Mouse (Mus musculus) lung, embryonic 15.5 days (tissue): ENCODE measurements around the gene Aspscr1. TPM values are rescaled to one million over a fixed set of nuclear protein-coding genes. Genes with fewer than 3 reads are reported as not detected.
A peak's percentile ranks its signal among the peaks of the same experiment; 100 is the strongest.
"Not testable (repeated sequence)": the region's sequence is repeated elsewhere in the genome, so short reads cannot be mapped to it uniquely, and the experiment has no call there.

Experiments used
- ATAC-seq: fragments of 200-750 bp; cut with Nextera tagmentation; 2 replicates; pipeline ENCODE4 v1.8.0; 2017; ENCODE audit warnings: moderate number of reproducible peaks, borderline replicate concordance; ENCODE audit not compliant: low FRiP score, low TSS enrichment; ENCODE audit errors: extremely low read depth
- H3K27ac ChIP-seq: fragments of 300-500 bp; sonication (generic); 2 replicates; pipeline ENCODE4 v1.5.1; 2015; ENCODE audit warnings: moderate library complexity, mild to moderate bottlenecking, inconsistent platforms
- H3K27me3 ChIP-seq: fragments of 300-500 bp; sonication (generic); 2 replicates; pipeline ENCODE4 v1.6.1; 2015; ENCODE audit warnings: inconsistent platforms
- H3K36me3 ChIP-seq: fragments of 300-500 bp; sonication (generic); 2 replicates; pipeline ENCODE4 v1.6.1; 2015; ENCODE audit warnings: inconsistent platforms
- H3K4me1 ChIP-seq: fragments of 300-500 bp; sonication (generic); 2 replicates; pipeline ENCODE4 v1.6.1; 2015; ENCODE audit warnings: inconsistent platforms
- H3K4me2 ChIP-seq: fragments of 300-500 bp; sonication (generic); 2 replicates; pipeline ENCODE4 v1.6.1; 2015; ENCODE audit warnings: inconsistent platforms, mild to moderate bottlenecking, moderate library complexity
- H3K4me3 ChIP-seq: fragments of 300-500 bp; sonication (generic); 2 replicates; pipeline ENCODE4 v1.5.1; 2015; ENCODE audit warnings: mild to moderate bottlenecking, inconsistent platforms
- H3K9ac ChIP-seq: fragments of 300-500 bp; sonication (generic); 2 replicates; pipeline ENCODE4 v1.6.1; 2015; ENCODE audit warnings: inconsistent platforms
- H3K9me3 ChIP-seq: fragments of 300-500 bp; sonication (generic); 2 replicates; pipeline ENCODE4 v1.6.1; 2016; ENCODE audit warnings: inconsistent platforms
- WGBS: fragments of 180-500 bp; shearing (Covaris S2); methylation state at CpG from one replicate; pipeline ENCODE4 v1.1.7; 2015; 5-methylcytosine and 5-hydroxymethylcytosine counted together
- polyA plus RNA-seq: library from polyadenylated mRNA; unstranded; fragments of >200 nt; fragmentation: Nextera tagmentation; extraction: Ambion mirVana; gene quantifications from 2 replicates; pipeline ENCODE4 v1.2.1, GENCODE M21; 2015

Aspscr1 gene
- polyA plus RNA-seq, 1 experiment from 2014 or later = 143 TPM

DNA sequence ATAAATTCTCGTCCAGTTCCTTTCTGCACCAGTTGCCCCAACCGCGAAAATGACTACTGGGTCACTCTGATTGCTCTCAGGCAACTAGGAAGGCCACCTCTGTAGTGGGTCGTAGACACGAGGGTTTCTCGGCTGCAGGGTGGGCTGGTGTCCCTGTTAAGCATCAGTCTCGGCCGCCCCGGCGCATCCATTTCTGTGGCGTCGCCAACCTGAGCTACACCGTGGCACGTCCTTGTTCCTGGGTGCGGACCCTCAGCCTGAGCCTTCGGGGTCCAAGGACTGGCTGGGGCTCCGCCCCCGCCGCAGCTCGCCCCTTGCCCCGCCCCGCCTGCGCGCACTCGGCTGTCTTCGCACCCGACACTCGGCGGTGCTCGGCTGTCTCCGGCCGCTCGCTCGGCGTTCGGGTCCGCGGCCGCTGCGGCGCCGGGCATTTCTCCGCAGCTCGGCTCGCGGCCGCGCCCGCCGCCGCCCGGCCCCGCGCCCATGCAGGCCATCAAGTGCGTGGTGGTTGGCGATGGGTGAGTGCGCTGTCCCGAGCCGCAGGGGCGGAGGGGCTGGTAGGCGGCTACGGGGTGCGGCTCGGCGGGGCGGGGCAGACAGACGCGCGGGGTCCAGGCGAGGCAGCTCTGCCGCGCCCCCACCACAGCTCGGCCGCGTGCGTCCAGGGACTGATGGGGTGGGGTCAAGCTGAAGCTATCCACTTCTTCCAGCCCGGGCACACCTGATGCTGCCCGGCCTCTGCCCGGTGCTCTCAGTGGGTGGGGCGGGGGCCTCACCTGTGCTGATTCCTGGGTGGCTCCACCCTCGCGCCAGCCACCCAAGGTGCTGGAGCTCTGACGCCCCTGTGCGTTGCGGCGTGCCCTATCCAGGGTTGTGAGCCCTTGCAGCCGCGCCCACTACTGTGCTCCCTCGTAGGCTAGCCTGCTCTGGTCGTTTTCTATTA, 48.6 kb downstream of the Aspscr1 start, which contains the start of gene Rac3:
Rac3 (plus strand) TSS at position 347 of the 943 bp plus-strand sequence.
- Histone ChIP-seq H3K27ac (peak within 1 kb of the TSS; percentile 66), H3K27me3 (peaks cover 5% of the 10 kb centered on the region; the same call in 1 of the 2 replicates), H3K9me3 (no peaks in the 10 kb centered on the region), H3K4me1 (peaks cover 25% of the 10 kb centered on the region), H3K4me3 (peak within 1 kb of the TSS; percentile 63), H3K9ac (peak within 1 kb of the TSS; percentile 73), H3K4me2 (peak within 1 kb of the TSS; percentile 99), H3K36me3 (peaks cover 32% of the 10 kb centered on the region)
- under 1% methylated on average over 80 of the region's 90 CpGs for WGBS
- ATAC-seq = peak; percentile 70

DNA sequence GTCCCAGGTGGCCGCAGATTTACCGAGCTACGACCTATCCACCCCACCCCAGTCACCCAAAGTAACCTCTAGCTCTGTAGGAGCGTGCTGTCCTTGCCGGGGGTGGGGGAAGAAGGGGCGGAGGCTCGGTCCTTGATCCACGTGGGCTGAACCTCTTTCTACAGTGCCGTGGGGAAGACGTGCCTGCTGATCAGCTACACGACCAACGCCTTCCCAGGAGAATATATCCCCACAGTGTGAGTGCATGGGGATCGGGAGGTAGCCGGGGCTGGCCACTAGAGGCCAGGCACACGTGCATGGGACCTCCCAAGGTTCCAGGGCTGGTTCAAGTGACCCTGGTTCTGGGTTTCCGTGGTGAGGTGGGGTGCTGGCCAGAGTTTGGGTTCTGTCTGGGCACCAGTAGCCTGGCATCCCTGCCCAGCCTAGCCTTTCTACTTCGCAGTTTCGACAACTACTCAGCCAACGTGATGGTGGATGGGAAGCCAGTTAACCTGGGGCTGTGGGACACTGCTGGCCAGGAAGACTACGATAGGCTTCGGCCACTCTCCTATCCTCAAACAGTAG, 49.4 kb downstream of the Aspscr1 start:
- ATAC-seq = no peak

GRCm38 (mm10) chr11:120722761-120723382, 50.1 kb downstream of the Aspscr1 start:
- WGBS = 82% methylated on average over 11 of the region's 11 CpGs
- Histone ChIP-seq H3K4me3 (no peak overlapping the region), H3K4me1 (peaks cover 31% of the 10 kb centered on the region), H3K36me3 (peaks cover 21% of the 10 kb centered on the region), H3K4me2 (peak overlapping the region; percentile 99; the same call in 1 of the 2 replicates), H3K9me3 (no peaks in the 10 kb centered on the region), H3K27me3 (peaks cover 5% of the 10 kb centered on the region; the same call in 1 of the 2 replicates), H3K27ac (no peak overlapping the region), H3K9ac (no peak overlapping the region)
- ATAC-seq = no peak

More for the DNA sequence above, 49.4 kb downstream of the Aspscr1 start:
- Histone ChIP-seq H3K4me2 (peak overlapping the region; percentile 99), H3K4me1 (peaks cover 31% of the 10 kb centered on the region), H3K36me3 (peaks cover 28% of the 10 kb centered on the region), H3K27me3 (peaks cover 5% of the 10 kb centered on the region; the same call in 1 of the 2 replicates), H3K9me3 (no peaks in the 10 kb centered on the region), H3K4me3 (peak overlapping the region; percentile 63), H3K27ac (peak overlapping the region; percentile 66), H3K9ac (peak overlapping the region; percentile 73)
- 18% methylated on average over 21 of the region's 21 CpGs for WGBS

- H3K9ac ChIP-seq = no peak overlapping the region
- no peak overlapping the region for H3K4me2 ChIP-seq
- H3K4me1 ChIP-seq = peaks cover 31% of the 10 kb centered on the region
- ATAC-seq = no peak
- no peaks in the 10 kb centered on the region for H3K9me3 ChIP-seq
- WGBS = 75% methylated on average over 7 of the region's 7 CpGs
- no peak overlapping the region for H3K4me3 ChIP-seq
- no peak overlapping the region for H3K27ac ChIP-seq
- peaks cover 16% of the 10 kb centered on the region for H3K36me3 ChIP-seq
- peaks cover 5% of the 10 kb centered on the region; the same call in 1 of the 2 replicates for H3K27me3 ChIP-seq
These were observed 50.7 kb downstream of the Aspscr1 start for GRCm38 (mm10) chr11:120723509-120723908.

- WGBS = 17% methylated on average over 36 of the region's 36 CpGs
- H3K36me3 ChIP-seq = 0 out of 2 replicates have a peak, but pooled peaks cover 5% of the 10 kb centered on the region
- peak overlapping the region; percentile 48; the same call in 1 of the 2 replicates for H3K27ac ChIP-seq
- H3K4me2 ChIP-seq = peak overlapping the region; percentile 80
- peaks cover 31% of the 10 kb centered on the region for H3K4me1 ChIP-seq
- peak overlapping the region; percentile 52 for H3K9ac ChIP-seq
- peaks cover 5% of the 10 kb centered on the region; the same call in 1 of the 2 replicates for H3K27me3 ChIP-seq
- H3K9me3 ChIP-seq = no peaks in the 10 kb centered on the region
- peak; percentile 5; the same call in 1 of the 2 replicates for ATAC-seq
- H3K4me3 ChIP-seq = peak overlapping the region; percentile 63
These were observed 53.7 kb downstream of the Aspscr1 start for GRCm38 (mm10) chr11:120726243-120727168.

GRCm38 (mm10) chr11:120727169-120727527, 54.4 kb downstream of the Aspscr1 start, which contains the start of gene Dcxr:
TSS of gene Dcxr (minus strand) at chr11:120727281.
- WGBS = 0% methylated on average over 14 of the region's 14 CpGs

DNA sequence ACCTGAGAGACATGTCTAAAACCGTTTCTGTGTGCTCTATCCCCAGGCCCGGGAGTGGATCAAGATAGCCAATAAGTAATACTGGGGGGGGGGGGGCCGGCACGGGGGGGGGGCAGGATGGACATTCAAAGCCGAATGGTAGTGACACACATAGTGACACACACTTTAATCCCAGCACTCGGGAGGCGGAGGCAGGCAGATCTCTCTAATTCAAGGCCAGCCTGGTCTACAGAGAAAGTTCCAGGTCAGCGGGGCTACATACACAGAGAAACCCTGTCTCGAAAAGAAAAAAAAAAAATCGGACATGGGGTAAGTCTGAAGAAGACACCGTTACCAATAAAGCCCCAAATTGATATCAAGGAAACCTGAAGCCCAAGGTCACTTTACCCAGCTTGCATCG, 54.8 kb downstream of the Aspscr1 start:
- Histone ChIP-seq H3K27me3 (no peaks in the 10 kb centered on the region), H3K4me3 (no peak overlapping the region), H3K9ac (no peak overlapping the region), H3K4me1 (peaks cover 21% of the 10 kb centered on the region), H3K9me3 (no peaks in the 10 kb centered on the region), H3K36me3 (0 out of 2 replicates have a peak, but pooled peaks cover 5% of the 10 kb centered on the region), H3K27ac (no peak overlapping the region), H3K4me2 (peak overlapping the region; percentile 80; the same call in 1 of the 2 replicates)
- no peak for ATAC-seq
- WGBS = 54% methylated on average over 12 of the region's 12 CpGs

More at GRCm38 (mm10) chr11:120727169-120727527, 54.4 kb downstream of the Aspscr1 start, which contains the start of gene Dcxr:
- peak within 1 kb of the TSS; percentile 63 for H3K4me3 ChIP-seq
- H3K27me3 ChIP-seq = peaks cover under 1% of the 10 kb centered on the region; the same call in 1 of the 2 replicates
- peak within 1 kb of the TSS; percentile 48; the same call in 1 of the 2 replicates for H3K27ac ChIP-seq
- peak within 1 kb of the TSS; percentile 80 for H3K4me2 ChIP-seq
- peak within 1 kb of the TSS; percentile 52 for H3K9ac ChIP-seq
- peak; percentile 90 for ATAC-seq
- no peaks in the 10 kb centered on the region for H3K9me3 ChIP-seq
- 0 out of 2 replicates have a peak, but pooled peaks cover 5% of the 10 kb centered on the region for H3K36me3 ChIP-seq
- peaks cover 25% of the 10 kb centered on the region for H3K4me1 ChIP-seq

GRCm38 (mm10) chr11:120728530-120729240, 55.9 kb downstream of the Aspscr1 start:
- ATAC-seq = no peak
- 0 out of 2 replicates have a peak, but pooled peaks cover 5% of the 10 kb centered on the region for H3K36me3 ChIP-seq
- peaks cover 31% of the 10 kb centered on the region for H3K4me1 ChIP-seq
- H3K27me3 ChIP-seq = no peaks in the 10 kb centered on the region
- WGBS = 73% methylated on average over 11 of the region's 11 CpGs
- no peak overlapping the region for H3K27ac ChIP-seq
- no peak overlapping the region for H3K4me3 ChIP-seq
- H3K9me3 ChIP-seq = no peaks in the 10 kb centered on the region
- H3K9ac ChIP-seq = no peak overlapping the region
- H3K4me2 ChIP-seq = peak overlapping the region; percentile 44; the same call in 1 of the 2 replicates

DNA sequence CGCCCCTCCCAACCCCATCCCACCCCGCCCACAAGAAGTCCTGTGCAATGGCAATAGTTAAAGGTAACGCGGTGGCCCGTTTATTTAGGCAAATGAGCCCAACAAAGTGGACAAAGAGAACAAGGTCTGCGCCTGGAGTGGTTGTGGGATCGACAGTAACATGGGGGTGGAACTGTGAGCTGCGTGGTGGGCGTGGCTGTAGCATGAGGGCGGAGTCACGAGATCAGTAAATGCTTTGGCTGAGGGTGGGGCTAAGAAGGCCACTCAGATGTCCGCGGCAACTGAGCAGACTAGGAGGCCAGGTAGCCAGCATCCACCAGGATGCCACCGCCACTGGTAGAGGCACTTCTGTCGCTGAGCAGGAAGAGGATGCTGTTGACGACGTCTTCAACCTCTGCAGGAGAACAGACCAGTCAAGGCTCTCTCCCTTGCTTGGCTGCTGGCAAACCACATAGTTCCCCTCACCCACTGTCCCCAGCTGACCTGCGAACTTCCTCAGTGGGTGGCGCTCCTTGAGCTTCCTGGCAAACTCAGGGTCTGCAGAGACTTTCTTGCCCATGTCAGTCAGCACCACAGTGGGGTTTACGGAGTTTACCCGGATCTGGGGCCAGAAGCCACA, 56.8 kb downstream of the Aspscr1 start:
- peak; percentile 36; the same call in 1 of the 2 replicates for ATAC-seq
- WGBS = 1% methylated on average over 17 of the region's 21 CpGs
- peak overlapping the region; percentile 8; the same call in 1 of the 2 replicates for H3K4me3 ChIP-seq
- H3K9ac ChIP-seq, H3K9me3 ChIP-seq, H3K27me3 ChIP-seq, H3K36me3 ChIP-seq, H3K27ac ChIP-seq: not testable (repeated sequence)
- peaks cover 31% of the 10 kb centered on the region for H3K4me1 ChIP-seq
- H3K4me2 ChIP-seq = peak overlapping the region; percentile 44
